Mouse (Mus musculus): Measurements from ENCODE around the gene Ppef1. TPM values are rescaled to one million over a fixed set of nuclear protein-coding genes. Genes with fewer than 3 reads are reported as not detected.
A peak's percentile ranks its signal among the peaks of the same experiment; 100 is the strongest.

Gene Ppef1
- polyA plus RNA-seq, 1 experiment, result not detected

DNA sequence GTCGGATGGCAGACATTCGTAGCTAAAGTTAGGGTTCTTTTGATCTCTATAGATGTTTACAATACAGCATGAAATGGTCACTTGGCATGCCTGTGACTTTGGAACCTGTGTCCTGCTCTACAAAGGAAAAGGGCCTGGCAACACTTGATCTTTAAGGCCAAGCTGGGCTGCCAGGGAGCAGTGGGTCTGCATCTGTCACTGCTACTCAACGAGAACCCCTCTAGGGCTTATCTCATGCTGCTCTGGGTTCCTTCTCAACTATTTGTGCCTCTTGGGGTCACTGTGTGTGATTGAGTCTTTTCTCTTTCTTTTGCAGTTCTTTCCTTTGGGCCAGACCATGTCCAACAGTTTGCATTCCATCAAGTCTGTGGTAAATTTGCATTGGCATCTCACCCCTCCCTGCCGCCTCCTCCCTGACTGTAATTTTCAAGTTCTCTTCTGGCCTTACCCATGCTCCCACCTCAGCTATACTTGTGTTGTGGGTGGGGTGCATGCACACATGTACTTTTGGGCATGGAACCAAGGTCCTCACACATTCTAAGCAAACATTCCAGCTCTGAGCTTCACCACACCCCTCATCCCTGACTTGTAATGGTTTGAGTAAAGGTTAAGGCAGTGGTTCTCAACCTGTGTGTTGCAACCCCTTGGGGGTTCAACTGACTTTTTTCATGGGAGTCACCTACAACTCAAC lies 151.3 kb downstream of the Ppef1 start:
- Histone ChIP-seq H3K4me3 (ENCODE audit: insufficient read depth, low read depth, low read length) (no peak overlapping the region), H3K27ac (ENCODE audit: insufficient read depth, low read depth, low read length) (peak overlapping the region; percentile 44; the same call in 1 of the 2 replicates), H3K4me1 (ENCODE audit: control insufficient read depth, insufficient read depth, low read length) (peaks cover 35% of the 10 kb centered on the region)
- 95% methylated on average over 4 of the region's 4 CpGs for WGBS
- TF ChIP-seq POLR2A (IDR thresholded peaks at IDR 0.05; ENCODE audit: insufficient read depth, low read depth, low read length), result no peak
- no peak for TF ChIP-seq CTCF (IDR thresholded peaks at IDR 0.05; ENCODE audit: insufficient read depth, low read depth, low read length)

DNA sequence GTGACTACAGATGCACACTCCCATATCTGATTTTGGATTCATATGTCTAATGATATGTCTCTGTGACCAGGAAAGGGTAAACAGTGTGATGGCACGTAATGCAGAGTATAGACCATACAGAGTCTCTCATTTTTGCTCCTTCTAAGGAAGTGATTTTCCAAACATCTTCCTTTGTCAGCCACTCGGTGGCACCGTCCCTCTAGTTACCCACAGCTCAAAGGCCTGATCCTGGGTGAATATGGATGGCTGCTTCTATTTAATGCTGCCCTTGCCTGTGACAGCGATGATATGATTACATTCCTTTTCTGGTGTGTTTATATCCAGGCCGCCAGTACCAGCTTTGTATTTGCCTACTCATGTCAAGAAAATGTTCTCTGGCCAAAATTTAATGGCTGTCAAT lies 152.0 kb downstream of the Ppef1 start:
- no peak for TF ChIP-seq POLR2A (IDR thresholded peaks at IDR 0.05; ENCODE audit: insufficient read depth, low read depth, low read length)
- no peak for TF ChIP-seq CTCF (IDR thresholded peaks at IDR 0.05; ENCODE audit: insufficient read depth, low read depth, low read length)
- Histone ChIP-seq H3K4me1 (ENCODE audit: control insufficient read depth, insufficient read depth, low read length) (peaks cover 29% of the 10 kb centered on the region), H3K4me3 (ENCODE audit: insufficient read depth, low read depth, low read length) (no peak overlapping the region), H3K27ac (ENCODE audit: insufficient read depth, low read depth, low read length) (no peak overlapping the region)
- WGBS, result 49% methylated on average over 5 of the region's 5 CpGs

Other genes starting within 250 kb of the Ppef1 start
- not detected in 2 replicates for gene Phka2, start 233.6 kb downstream of the Ppef1 start, polyA plus RNA-seq (2012; ENCODE audit: insufficient read depth, insufficient read length, low replicate concordance, missing spikeins)
- not detected in 2 replicates for gene Rs1, start 32.2 kb upstream of the Ppef1 start, polyA plus RNA-seq (2012; ENCODE audit: insufficient read depth, insufficient read length, low replicate concordance, missing spikeins)
- not detected in 2 replicates for gene Gja6, start 171.3 kb upstream of the Ppef1 start, polyA plus RNA-seq (2012; ENCODE audit: insufficient read depth, insufficient read length, low replicate concordance, missing spikeins)

Data from olfactory bulb, adult 2 months (tissue).